Comparison of ENCODE assay signal across 26 mouse cellular contexts in genomic region chr1:167739286-167739685, GRCm38 (mm10). TPM values are rescaled to one million over a fixed set of nuclear protein-coding genes. Genes with fewer than 3 reads are reported as not detected.
A peak's percentile ranks its signal among the peaks of the same experiment; 100 is the strongest.
DNase-seq lines count a peak whose midpoint lies in the region; ATAC-seq and TF ChIP-seq lines count a peak whose summit lies in the region.
"Had no signal": no experiment of that assay in that cellular context is flagged by ENCODE, and none has a peak within 500 bp of the region (broad histone marks: within the 10 kb centered on the region; RNA-seq: fewer than 3 reads in every experiment).

No protein-coding gene starts in this region.

- no peak overlapping the region for H3K9ac ChIP-seq in forebrain, embryonic 11.5 days (ENCODE audit: low read length)
- H3K9ac ChIP-seq in forebrain, postnatal 0 days: no peak overlapping the region
- H3K9ac ChIP-seq: embryonic facial prominence, embryonic 12.5 days; forebrain, embryonic 12.5 days had no signal

- TF ChIP-seq CTCF in forebrain, postnatal 0 days (IDR thresholded peaks at IDR 0.05; ENCODE audit: low read depth): no peak
- no peak for TF ChIP-seq CTCF in gastrocnemius, adult 2 months (IDR thresholded peaks at IDR 0.05)

- H3K4me1 ChIP-seq in forebrain, embryonic 11.5 days (replicated peaks; ENCODE audit: control insufficient read depth, insufficient read depth, low read length): no peaks in the 10 kb centered on the region
- H3K4me1 ChIP-seq in forebrain, postnatal 0 days (ENCODE audit: insufficient read depth): no peaks in the 10 kb centered on the region

- no peaks in the 10 kb centered on the region for H3K36me3 ChIP-seq in forebrain, embryonic 11.5 days (ENCODE audit: control insufficient read depth, insufficient read depth, low read length)
- no peaks in the 10 kb centered on the region for H3K36me3 ChIP-seq in forebrain, postnatal 0 days (ENCODE audit: insufficient read depth)
- H3K36me3 ChIP-seq: embryonic facial prominence, embryonic 10.5 days; embryonic facial prominence, embryonic 12.5 days; forebrain, embryonic 12.5 days; G1E had no signal

- intact Hi-C loops in gastrocnemius, adult 2 months (cut with DNase I): no loop called here

- WGBS in forebrain, embryonic 11.5 days: 85% methylated on average over 7 of the region's 7 CpGs
- WGBS in forebrain, postnatal 0 days: 84% methylated on average over 7 of the region's 7 CpGs

- H3K27ac ChIP-seq in forebrain, embryonic 11.5 days (ENCODE audit: low read depth, low read length): no peak overlapping the region
- no peak overlapping the region for H3K27ac ChIP-seq in forebrain, postnatal 0 days (ENCODE audit: low read depth, low read length)
- no peak overlapping the region for H3K27ac ChIP-seq in gastrocnemius, adult 2 months
- H3K27ac ChIP-seq: embryonic facial prominence, embryonic 10.5 days; embryonic facial prominence, embryonic 12.5 days; forebrain, embryonic 12.5 days had no signal

- no peaks in the 10 kb centered on the region for H3K27me3 ChIP-seq in forebrain, embryonic 11.5 days (ENCODE audit: control insufficient read depth, insufficient read depth, low read length)
- no peaks in the 10 kb centered on the region for H3K27me3 ChIP-seq in forebrain, postnatal 0 days (ENCODE audit: insufficient read depth, low read length)
- H3K27me3 ChIP-seq: CH12.LX, Patski had no signal

- no peak overlapping the region for H3K4me2 ChIP-seq in forebrain, embryonic 11.5 days (ENCODE audit: low read depth, low read length, severe bottlenecking)
- no peak overlapping the region for H3K4me2 ChIP-seq in forebrain, postnatal 0 days (ENCODE audit: low read depth)
- H3K4me2 ChIP-seq: embryonic facial prominence, embryonic 12.5 days; forebrain, embryonic 12.5 days had no signal

- no peaks in the 10 kb centered on the region for H3K9me3 ChIP-seq in forebrain, embryonic 11.5 days (ENCODE audit: control insufficient read depth, low read length)
- H3K9me3 ChIP-seq in forebrain, postnatal 0 days (ENCODE audit: low read length): no peaks in the 10 kb centered on the region
- H3K9me3 ChIP-seq: embryonic facial prominence, embryonic 10.5 days; embryonic facial prominence, embryonic 12.5 days; forebrain, embryonic 12.5 days had no signal

- peak; percentile 22 for DNase-seq in forebrain, embryonic 11.5 days (ENCODE audit: low spot score)
- DNase-seq in forebrain, postnatal 0 days: no peak
- peak; percentile 32 for DNase-seq in gastrocnemius, adult 2 months
- DNase-seq in gastrocnemius, postnatal 10 days: no peak
- DNase-seq in gastrocnemius, adult 8-10 months (ENCODE audit: low spot score in 2 of 2): peak; percentile 8 to 14
- no peak for DNase-seq in layer of hippocampus, postnatal 36 days
- DNase-seq: adrenal gland, adult 8-10 months; adrenal gland, postnatal 14 days; adrenal gland, postnatal 36 days; B cell, adult 2 months; cerebellum, adult 11-12 months; cerebellum, adult 2 months; cerebellum, adult 9-10 months; cerebellum, postnatal 10 days; cerebellum, postnatal 25 days had no signal

- no peak overlapping the region for H3K4me3 ChIP-seq in forebrain, embryonic 11.5 days (ENCODE audit: low read depth, low read length)
- no peak overlapping the region for H3K4me3 ChIP-seq in forebrain, postnatal 0 days (ENCODE audit: low read depth, low read length)
- no peak overlapping the region for H3K4me3 ChIP-seq in gastrocnemius, adult 2 months
- H3K4me3 ChIP-seq: embryonic facial prominence, embryonic 10.5 days; embryonic facial prominence, embryonic 12.5 days; forebrain, embryonic 12.5 days had no signal

- no peak for ATAC-seq in forebrain, embryonic 11.5 days (replicated peaks; ENCODE audit: low FRiP score)
- no peak for ATAC-seq in forebrain, postnatal 0 days
- ATAC-seq: activated CD4-positive, CD25-positive, alpha-beta regulatory T cell, adult 4 months; CD4-positive, CD25-positive, alpha-beta regulatory T cell, adult 4 months; forebrain, embryonic 14.5 days; forebrain, embryonic 16.5 days; Patski had no signal

RNA-seq across cellular contexts. Expression of gene Lmx1a, which starts 50.2 kb away (rescaled TPM):
- 7.1 and 8.4 TPM in 2 replicates for polyA plus RNA-seq in forebrain, embryonic 11.5 days (2014; fragmentation: Nextera tagmentation; extraction: Ambion mirVana)
- 1.2 and 5.2 TPM in 2 replicates for total RNA-seq in forebrain, postnatal 0 days (2014; rRNA removed)
- 0.54 and 1.5 TPM in 2 replicates for polyA plus RNA-seq in forebrain, postnatal 0 days (2015; fragmentation: Nextera tagmentation; extraction: Ambion mirVana)
- under 1 TPM; 0.14 to 0.20 TPM for total RNA-seq in gastrocnemius, adult 2 months (2021)
- 1 to 10 TPM in 1 of 2 experiments, under 1 TPM in 1; 0.94 to 1.2 TPM for total RNA-seq in gastrocnemius, postnatal 10 days (2021)
- under 1 TPM in 3 of 4 experiments, not detected in 1; 0.10 to 0.19 (median 0.16) TPM for total RNA-seq in gastrocnemius, adult 8-10 months (2022)
- total RNA-seq in layer of hippocampus, postnatal 36 days (2021): under 1 TPM; 0.18 to 0.22 TPM
- total RNA-seq: adrenal gland, adult 18-20 months; adrenal gland, postnatal 14 days; CH12.LX had no signal
- polyA plus RNA-seq: activated CD4-positive, CD25-positive, alpha-beta regulatory T cell, adult 4 months; CD4-positive, CD25-positive, alpha-beta regulatory T cell, adult 4 months; G1E had no signal

Comparison
In these comparisons a context has a peak if more than half of its experiments do, and no peak if none do; other contexts are left out.
1. DNase-seq: peak in forebrain, embryonic 11.5 days (single experiment), gastrocnemius, adult 2 months (single experiment) and gastrocnemius, adult 8-10 months (2 of 2); none in forebrain, postnatal 0 days (single experiment), gastrocnemius, postnatal 10 days (single experiment) and layer of hippocampus, postnatal 36 days (0 of 2).